Mouse (Mus musculus) CH12.LX (cell line): ENCODE data around the gene Serpinb2. TPM values are rescaled to one million over a fixed set of nuclear protein-coding genes. Genes with fewer than 3 reads are reported as not detected.

ENCODE experiments used
- polyA plus RNA-seq: library from polyadenylated mRNA; unstranded; fragments of >175 nt; gene quantifications from 2 replicates; pipeline ENCODE4 v1.2.1, GENCODE M21; 2012; ENCODE audit warnings: low read depth; ENCODE audit not compliant: insufficient read length
- total RNA-seq, 2 experiments: library from RNA; depleted of rRNA; stranded (reverse); fragments of 300-350 nt in 1 of 2; fragments of >200 nt in 1 of 2; gene quantifications; 2 replicates each; pipeline ENCODE4 v1.2.3; 2012 to 2014

Serpinb2 gene
- total and polyA plus RNA-seq, 3 experiments = not detected

Other genes with a start within 250 kb of the Serpinb2 start
- not detected in 2 replicates for gene Serpinb3b, start 233.1 kb upstream of the Serpinb2 start, total RNA-seq (2012; rRNA removed)
- not detected in 2 replicates for gene Serpinb3b, start 233.1 kb upstream of the Serpinb2 start, total RNA-seq (2014; rRNA removed)
- not detected in 2 replicates for gene Serpinb3b, start 233.1 kb upstream of the Serpinb2 start, polyA plus RNA-seq
- not detected in 2 replicates for gene Serpinb3c, start 233.1 kb upstream of the Serpinb2 start, total RNA-seq (2012; rRNA removed)
- gene Serpinb3c, start 233.1 kb upstream of the Serpinb2 start, total RNA-seq (2014; rRNA removed) = not detected in 2 replicates
- not detected in 2 replicates for gene Serpinb3c, start 233.1 kb upstream of the Serpinb2 start, polyA plus RNA-seq
- not detected in 2 replicates for gene Serpinb11, start 150.2 kb upstream of the Serpinb2 start, total RNA-seq (2012; rRNA removed)
- 0.12 TPM in 1 of 2 replicates, not detected in the other for gene Serpinb11, start 150.2 kb upstream of the Serpinb2 start, total RNA-seq (2014; rRNA removed)
- not detected in 2 replicates for gene Serpinb11, start 150.2 kb upstream of the Serpinb2 start, polyA plus RNA-seq
- gene Serpinb7, start 111.8 kb upstream of the Serpinb2 start, total RNA-seq (2012; rRNA removed) = 0.17 and 0.21 TPM in 2 replicates
- gene Serpinb7, start 111.8 kb upstream of the Serpinb2 start, total RNA-seq (2014; rRNA removed) = 0.16 TPM in 1 of 2 replicates, not detected in the other
- 0.20 TPM in 1 of 2 replicates, not detected in the other for gene Serpinb7, start 111.8 kb upstream of the Serpinb2 start, polyA plus RNA-seq
- 15.1 and 34.2 TPM in 2 replicates for gene Serpinb8, start 78.6 kb downstream of the Serpinb2 start, total RNA-seq (2012; rRNA removed)
- 1.8 and 2.3 TPM in 2 replicates for gene Serpinb8, start 78.6 kb downstream of the Serpinb2 start, total RNA-seq (2014; rRNA removed)
- 3.7 TPM in 2 replicates for gene Serpinb8, start 78.6 kb downstream of the Serpinb2 start, polyA plus RNA-seq